Mouse (Mus musculus): ENCODE measurements around the gene Cox16. TPM values are rescaled to one million over a fixed set of nuclear protein-coding genes. Genes with fewer than 3 reads are reported as not detected.
"Not testable (repeated sequence)": the region's sequence is repeated elsewhere in the genome, so short reads cannot be mapped to it uniquely, and the experiment has no call there.

Gene Cox16
- total RNA-seq (2022): 10 to 100 TPM; 59.2 to 68.2 (median 63.6) TPM

DNA sequence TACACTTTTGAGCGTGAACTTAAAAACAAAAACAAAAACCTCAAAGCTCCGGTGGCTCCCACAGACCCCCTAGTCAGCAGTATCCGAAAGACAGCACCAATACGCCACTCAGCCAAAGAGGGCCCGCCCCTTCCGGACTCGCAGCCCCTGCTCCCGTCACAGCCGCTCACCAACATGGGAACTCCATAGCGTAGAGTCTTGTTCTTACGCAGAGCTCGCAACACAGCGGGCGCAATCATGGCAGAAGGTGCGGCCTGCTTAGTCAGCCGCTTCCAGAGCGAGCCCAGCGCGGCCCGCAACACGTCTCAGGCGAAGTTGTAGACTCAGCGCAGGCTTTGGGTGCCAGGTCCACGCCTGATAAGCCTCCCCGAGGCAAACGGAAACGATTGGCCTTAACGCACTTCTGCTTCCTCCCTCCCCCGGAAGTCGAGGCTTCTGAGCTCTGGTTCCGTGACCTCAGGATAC lies at the start of gene Cox16:
Gene Cox16 (minus strand): TSS at position 401 of the 465 bp plus-strand sequence.
- DNase-seq (ENCODE audit: low spot score): peak; percentile 91

DNA sequence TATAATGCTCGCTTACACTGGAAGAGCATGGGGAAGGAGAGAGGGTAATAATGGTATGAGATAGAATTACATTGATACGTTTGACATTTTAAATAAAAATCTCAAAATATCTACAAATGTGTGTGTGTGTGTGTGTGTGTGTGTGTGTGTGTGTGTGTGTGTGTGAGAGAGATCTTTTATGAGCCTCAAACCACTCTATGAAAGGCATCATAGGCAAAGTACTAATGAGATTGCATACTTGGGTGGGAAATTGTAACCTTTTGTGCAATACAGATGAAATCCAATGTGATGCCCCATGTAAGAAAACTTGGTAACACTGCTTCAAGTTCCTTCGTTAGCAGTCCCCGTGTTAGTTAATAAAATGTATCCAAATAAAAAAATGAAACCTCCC lies 48.1 kb upstream of the Cox16 start:
- DNase-seq (ENCODE audit: low spot score): no peak

DNA sequence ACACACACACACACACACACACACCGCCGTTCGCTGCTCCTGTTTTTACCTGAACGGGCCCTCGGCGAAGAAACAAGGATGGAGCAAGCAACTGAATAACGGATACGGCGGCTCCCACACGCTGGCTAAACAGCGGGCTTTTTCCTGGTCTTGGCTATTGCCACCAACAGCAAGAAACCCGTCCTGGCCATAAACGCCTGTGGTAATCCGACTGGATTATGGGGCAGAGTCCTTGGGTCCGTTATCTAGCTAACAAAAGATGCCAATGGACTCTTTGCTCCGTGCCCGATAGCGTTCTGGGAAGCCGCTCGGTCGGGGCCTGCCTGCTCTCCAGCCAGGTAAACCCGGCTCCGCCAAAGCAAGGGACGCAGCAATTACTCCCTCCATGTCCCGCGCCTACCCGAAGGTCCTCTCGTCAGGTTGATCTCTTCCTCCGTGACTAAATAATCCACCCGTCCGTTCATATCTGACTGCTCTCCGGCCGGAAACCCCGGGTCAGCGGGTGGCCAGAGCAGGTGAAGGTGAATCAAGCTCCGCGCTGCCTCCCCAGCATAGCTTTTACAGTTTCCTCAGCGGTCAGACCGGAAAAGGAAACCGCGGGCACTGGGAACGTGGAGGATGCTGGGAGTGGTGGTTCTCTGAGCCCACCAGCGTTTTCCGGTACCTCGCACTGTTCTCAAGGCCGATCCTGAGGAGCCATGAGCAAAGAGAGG lies 47.5 kb upstream of the Cox16 start, which contains the start of the genes Gm20498 and Synj2bp:
Gene Gm20498 (minus strand): TSS at position 590 of the 713 bp plus-strand sequence.
Gene Synj2bp (minus strand): TSS at position 596 of the 713 bp plus-strand sequence.
- peak; percentile 84 for DNase-seq (ENCODE audit: low spot score)

DNA sequence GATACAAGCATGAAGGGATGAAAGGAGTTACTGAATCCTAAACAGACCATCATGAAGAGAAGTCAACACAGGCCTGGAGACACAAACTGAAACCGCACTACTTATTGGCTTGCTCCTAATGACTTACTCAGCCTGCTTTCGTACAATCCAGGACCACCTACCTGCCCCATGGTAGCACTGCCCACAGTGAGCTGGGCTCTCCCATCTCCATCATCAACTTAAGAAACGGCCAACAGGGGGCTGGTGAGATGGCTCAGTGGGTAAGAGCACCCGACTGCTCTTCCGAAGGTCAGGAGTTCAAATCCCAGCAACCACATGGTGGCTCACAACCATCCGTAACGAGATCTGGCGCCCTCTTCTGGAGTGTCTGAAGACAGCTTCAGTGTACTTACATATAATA lies 45.7 kb upstream of the Cox16 start:
- DNase-seq (ENCODE audit: low spot score): not testable (repeated sequence)

DNA sequence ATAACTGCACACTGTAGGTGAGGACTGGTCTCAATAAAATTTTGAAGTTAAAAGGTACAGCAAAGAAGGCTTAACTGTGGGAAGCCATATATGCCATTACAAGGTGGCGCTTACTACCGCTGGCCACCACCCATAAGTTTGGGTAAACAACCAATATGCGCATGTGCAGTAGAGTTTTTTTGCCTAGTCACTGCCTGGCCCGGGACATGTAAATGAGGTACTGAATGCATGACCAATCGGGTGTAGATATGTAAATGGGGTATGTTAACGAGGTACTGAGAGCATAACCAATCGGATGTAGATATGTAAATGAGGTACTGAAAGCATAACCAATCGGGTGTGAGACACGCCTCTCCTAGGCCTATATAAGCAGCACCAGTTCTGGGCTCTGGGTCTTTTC lies 12.0 kb upstream of the Cox16 start:
- not testable (repeated sequence) for DNase-seq (ENCODE audit: low spot score)

DNA sequence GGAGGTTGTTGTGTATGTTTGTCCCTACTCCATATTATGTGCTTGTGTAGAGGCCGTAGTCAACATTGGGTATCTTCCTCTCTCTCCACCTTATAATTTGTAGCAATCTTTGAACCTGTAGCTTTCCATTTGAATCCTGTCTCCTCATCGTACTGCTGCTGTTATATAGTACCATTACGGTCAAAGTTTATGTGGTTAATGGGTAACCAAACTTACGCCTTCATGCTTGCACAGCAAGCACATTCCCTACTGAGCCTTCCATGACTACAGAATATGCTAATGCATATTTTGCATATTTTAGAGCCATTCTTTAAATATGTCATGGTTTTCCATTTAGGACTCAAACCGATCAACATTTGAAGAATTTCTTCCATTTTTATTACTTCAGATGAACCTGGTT lies 5.6 kb upstream of the Cox16 start:
- no peak for DNase-seq (ENCODE audit: low spot score)

DNA sequence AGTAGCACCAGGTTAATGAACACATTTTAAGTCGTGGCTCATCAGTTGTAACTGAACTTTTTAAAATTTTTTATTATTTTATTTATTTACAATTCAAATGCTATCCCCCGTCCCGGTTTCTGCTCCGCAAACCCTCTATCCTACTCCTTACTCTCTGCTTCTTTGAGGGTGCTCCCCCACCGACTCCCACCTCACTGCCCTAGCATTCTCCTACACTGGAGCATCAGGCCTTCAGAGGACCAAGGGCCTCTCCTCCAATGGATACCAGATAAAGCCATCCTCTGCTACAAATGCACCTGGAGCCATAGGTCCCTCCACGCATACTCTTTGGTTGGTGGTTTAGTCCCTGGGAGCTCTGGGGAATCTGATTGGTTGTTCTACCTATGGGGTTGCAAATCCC lies 384 bp upstream of the Cox16 start:
- DNase-seq (ENCODE audit: low spot score): no peak

DNA sequence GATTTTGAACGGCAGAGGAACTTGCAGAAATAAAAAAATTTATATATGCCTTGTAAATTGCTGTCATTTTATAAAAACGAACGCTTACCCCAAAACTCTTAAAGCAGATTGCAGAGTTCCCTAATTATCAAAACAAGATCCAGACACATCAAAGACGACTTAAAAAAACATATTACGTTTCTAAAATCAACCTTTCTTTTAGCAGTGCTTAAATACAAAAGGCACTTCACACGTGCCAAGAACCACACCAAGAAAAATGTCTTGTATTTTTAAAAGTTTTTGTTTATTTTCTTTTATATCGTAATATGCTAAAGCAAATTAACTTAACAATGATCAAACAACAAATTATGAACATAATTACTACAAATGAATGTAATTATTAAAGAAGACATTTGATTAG lies 715 bp downstream of the Cox16 start:
- DNase-seq (ENCODE audit: low spot score): no peak

DNA sequence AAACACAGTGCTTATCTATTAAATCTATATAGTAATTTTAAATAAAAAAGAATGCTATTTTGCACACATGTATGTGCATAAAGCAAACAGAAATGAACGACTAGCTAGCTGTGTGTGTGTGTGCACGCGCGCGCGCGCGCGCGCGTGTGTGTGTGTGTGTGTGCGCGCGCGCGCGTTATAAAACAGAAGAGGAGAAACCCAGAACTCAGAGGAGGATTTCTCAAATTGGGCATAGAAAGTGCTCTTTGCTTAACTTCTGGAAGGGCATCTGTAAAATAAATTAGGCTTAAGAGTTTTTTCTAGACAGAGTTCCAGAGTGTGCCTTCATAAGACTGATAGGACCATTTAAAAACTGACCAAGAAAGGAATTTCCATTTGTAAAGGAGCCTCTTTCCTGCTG lies 1.3 kb downstream of the Cox16 start:
- peak; percentile 1 for DNase-seq (ENCODE audit: low spot score)

DNA sequence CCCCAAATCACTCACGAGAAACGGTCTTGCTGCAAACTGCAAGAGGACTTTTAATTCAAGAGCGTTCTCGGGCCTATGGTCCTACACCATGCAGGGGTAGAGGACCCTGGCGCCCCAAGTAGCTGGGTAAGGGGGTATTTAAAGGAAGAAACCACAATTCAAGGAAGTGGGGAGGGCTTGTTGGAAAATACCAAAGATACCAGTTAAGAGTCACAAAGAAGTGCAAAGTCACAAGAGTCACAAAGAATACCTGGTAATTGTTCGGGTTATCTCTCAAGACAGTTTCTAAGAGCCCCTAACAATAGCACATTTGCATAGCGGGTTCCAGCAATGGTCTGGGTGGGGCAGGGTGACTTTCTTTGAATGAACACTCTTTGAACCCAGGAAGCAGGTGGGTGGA lies 25.9 kb downstream of the Cox16 start:
- DNase-seq (ENCODE audit: low spot score): not testable (repeated sequence)

DNA sequence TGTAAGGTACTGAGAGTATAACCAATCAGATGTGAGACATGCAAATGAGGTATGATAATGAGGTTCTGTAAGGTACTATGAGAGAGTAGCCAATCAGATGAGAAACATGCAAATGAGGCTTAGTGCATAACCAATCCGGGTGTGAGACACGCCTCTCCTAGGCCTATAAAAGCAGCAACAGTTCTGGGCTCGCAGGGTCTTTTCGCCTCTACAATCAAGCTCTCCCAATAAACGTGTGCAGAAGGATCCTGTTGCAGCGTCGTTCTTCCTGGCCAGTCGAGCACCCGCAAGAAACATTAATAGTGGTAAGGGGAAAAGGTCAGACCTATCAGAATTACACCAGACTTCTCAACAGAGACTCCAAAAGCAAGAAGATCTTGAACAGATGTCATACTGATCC lies 45.9 kb downstream of the Cox16 start:
- not testable (repeated sequence) for DNase-seq (ENCODE audit: low spot score)

DNA sequence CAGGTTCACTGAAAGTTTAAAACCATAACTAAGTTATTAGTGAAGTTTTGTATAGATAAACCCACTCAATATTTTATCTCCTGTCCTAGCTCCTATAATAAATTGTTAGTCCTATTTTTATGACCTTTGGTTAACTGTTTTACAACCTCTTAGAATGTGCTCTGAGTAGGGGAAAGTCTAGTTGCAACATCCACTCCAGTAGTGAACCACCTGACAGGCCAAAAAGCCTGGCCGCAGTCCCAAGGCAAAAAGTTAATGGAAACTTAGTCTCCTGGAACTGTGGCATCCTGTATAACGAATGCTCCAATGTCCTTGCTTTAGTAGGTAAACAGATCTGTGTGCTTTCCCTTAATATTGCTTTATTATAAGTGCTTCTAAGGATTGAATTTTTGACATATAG lies 50.1 kb downstream of the Cox16 start:
- DNase-seq (ENCODE audit: low spot score): not testable (repeated sequence)

DNA sequence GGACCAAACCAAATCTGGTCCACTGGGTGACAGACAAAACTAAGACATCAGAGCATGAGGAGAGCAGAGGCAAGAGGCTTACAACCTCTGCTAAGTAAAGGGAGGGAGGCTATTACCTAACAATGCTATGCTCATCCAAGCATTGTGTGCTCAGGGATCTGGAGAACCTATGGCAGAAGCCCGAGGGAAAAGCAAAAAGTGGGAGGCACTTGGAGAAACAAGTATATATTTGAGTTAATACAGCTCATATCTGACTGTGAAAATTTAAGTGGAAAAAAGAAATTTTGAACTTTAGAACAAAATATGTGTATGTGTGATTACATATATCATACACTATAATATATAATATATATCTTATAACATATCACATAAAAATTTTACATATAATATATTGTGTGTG lies 63.1 kb downstream of the Cox16 start, which contains the start of gene Adam4:
Gene Adam4 (minus strand): TSS at position 101 of the 400 bp plus-strand sequence.
- no peak for DNase-seq (ENCODE audit: low spot score)

DNA sequence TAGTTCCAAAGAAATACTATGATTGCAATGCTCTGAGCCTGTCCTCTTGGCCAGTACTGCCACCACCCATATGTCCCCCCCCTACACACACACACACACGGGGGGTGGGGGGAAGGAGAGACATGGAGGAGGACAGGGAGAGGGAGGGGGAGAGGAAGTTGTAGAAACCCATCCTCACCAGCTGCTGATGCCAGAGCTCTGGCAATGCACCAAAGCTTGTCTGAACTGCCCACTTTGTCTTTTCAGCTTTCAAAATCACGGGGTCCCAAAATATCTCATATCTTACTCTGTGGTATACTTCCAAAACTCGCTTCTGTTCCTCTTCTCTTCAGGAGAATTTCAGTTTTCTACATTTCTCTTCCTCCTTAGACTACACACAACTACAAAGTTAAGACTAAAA lies 71.7 kb downstream of the Cox16 start:
- DNase-seq (ENCODE audit: low spot score): no peak

DNA sequence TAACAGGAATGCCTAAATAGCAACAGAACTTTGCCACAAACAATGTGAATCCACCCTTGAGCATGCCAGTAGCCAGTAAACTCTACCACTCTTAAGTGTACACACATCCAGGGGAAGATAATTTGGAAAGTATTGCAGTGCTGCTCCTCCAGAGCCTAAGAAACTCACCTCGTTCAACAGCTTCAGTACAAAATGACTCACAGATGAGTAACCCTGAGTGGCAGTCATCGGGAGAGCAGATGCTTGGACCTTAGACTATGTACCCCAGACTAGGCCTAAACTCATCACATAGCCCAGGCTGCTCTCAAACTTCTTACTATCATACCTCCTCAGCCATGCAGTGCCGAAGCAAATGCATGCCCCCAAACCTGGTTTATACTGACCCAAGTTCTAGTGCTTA lies 76.0 kb downstream of the Cox16 start:
- DNase-seq (ENCODE audit: low spot score): no peak

DNA sequence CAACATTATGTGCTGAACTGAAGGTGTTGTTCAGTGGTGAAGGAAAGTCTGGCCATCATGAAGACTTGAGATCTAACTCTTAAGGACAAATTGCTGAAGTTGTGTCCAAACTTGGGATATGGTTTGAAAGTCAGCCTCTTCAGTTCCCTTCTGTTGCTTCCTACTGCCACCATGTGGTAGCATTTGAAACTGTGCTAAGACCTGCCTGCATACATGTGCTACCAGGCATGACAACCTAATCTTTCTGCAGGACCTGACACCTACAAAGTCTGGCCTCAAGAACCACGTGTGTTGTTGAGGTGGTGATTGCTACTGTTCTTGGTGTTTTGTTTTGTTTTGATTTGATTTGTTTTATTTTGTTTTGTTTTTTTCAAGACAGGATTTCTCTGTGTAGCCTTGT lies 82.7 kb downstream of the Cox16 start:
- DNase-seq (ENCODE audit: low spot score): peak; percentile 38

DNA sequence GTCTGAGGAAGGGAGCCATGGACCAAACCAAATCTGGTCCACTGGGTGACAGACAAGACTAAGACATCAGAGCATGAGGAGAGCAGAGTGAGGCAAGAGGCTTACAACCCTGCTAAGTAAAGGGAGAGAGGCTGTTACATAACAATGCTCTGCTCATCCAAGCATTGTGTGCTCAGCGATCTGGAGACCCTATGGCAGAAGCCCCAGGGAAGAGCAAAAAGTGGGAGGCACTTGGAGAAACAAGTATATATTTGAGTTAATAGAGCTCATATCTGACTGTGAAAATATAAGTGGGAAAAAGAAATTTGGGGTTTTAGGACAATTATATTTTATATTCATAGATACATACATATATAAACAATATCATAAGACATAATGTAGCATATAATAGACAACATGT lies 105.6 kb downstream of the Cox16 start, which contains the start of gene Gm4787:
Gene Gm4787 (minus strand): TSS at position 101 of the 400 bp plus-strand sequence.
- DNase-seq (ENCODE audit: low spot score): not testable (repeated sequence)

DNA sequence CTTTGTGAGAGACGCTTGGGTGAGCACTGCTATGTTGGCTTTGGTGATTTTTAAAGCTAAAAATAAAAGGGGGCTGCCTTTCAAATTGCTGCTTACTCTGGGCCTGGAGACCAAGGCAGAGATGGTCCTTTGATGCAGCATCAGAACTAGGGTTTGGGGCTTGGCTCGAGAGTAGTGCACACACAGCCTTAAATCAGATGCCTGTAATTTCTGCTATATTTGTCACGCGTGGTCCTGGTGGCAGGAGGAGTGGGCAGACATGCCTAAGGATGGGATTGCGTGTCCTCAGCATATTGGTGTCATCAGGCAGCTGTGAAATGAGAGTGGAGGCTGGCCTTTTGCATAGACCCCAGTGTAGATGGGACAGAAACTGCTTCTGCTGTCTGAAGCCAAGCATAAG lies 151.1 kb downstream of the Cox16 start:
- no peak for DNase-seq (ENCODE audit: low spot score)

DNA sequence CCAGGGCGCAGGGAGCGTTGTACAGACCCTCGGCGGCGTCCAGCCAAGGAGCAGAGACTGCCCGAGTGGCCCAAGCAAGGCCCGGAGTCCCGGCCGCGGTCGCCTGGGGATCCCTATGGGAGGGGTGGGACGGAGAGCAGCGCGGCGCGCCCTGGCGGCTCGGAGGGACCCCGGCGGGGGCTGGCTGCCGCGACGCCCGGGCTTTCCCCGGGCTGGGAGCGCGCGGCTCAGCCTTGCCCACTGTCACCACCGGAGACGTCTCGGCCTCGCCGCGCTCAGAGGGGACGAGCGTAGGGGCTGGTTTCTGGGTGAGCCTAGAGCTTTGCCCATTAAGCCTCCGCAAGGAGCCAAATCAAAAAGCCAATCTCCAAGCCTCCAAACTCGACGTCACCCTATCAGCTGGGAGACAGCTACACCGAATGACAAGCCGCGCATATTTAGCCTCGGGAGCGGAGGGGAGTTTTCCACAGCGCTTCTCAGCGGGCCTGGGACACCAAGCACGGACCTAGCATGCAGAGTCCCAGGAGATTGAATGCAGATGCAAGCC lies 152.0 kb downstream of the Cox16 start, which contains the start of gene Slc8a3:
Gene Slc8a3 (minus strand): TSS at position 306 of the 547 bp plus-strand sequence.
- DNase-seq (ENCODE audit: low spot score): no peak

DNA sequence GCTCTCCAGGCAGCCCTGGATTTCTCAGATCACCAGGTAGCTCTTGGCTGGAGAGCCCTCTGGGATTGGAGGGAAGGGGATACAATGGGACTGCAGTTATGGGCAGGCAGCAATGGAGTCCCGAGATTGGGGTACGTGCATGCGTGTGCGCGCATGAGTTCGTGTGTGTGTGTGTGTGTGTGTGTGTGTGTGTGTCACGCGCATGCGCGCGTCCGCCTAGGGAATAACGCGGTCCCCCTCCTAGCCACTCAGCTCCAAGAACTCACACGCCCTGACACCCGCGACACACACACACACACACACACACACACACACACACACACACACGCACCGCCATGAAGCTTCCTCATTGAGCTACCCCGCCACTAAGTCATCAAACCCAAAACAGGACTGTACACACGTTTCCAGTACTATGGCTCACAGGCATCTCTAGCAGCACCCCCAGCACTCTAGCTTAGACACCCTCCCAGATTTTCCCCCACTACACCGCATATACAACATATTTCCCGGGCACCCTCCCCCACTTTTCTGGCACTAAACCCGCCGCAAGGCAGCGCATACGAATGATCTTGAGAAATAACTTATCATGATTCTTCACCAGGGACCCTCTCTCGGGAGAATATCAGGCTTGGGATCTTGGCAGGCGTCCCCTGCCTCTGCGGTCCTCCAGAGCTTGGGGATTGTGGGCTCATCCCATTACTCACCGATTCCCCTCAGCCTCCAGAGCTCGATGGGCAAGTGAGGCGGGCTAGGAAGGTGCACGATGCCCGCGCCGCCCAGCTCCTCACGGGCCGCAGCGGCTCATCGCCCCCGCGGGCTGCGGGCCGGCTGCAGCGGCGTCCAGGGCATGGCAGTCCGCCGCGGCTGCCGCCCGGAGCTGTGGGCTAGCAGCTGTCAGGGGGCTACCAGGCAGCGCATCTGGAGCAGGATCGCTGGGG lies 152.7 kb downstream of the Cox16 start:
- DNase-seq (ENCODE audit: low spot score): no peak

DNA sequence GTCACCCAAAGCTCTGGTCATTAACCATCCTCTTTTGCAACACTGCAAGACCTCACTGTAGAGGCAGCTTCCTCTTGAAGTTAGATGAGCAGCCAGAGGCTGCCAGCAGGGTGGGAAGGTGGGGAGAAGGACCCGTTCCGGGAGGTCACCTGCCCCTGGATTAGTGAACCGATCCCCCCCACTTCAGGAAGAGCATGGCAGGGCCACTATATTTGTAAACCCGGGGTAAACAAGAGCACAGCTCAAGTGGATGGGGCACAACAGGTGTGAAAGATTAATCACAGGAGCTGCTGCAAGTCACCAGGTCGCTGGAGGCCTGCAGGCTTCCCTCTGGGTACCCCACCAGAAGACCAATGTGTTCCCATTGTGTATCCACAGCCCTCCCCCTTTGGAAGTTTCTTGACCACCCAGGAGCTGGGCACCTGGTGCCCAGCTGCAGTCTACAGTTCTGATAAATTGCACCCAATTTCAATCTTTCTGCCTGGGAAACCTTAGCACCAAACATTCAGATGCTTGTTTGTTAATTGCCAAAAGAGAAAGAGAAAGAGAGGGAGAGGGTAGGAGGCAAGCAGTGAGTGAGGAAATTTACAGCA lies 153.8 kb downstream of the Cox16 start:
- no peak for DNase-seq (ENCODE audit: low spot score)
